Mouse (Mus musculus) liver, postnatal 0 days (tissue): Measurements from ENCODE around the gene Hps4. TPM values are rescaled to one million over a fixed set of nuclear protein-coding genes. Genes with fewer than 3 reads are reported as not detected.

ENCODE experiments used
- ATAC-seq: fragments of 200-750 bp; cut with Nextera tagmentation; 2 replicates; pipeline ENCODE4 v1.8.0; 2017; ENCODE audit warnings: mild to moderate bottlenecking, moderate library complexity
- DNase-seq: peaks from one replicate; pipeline ENCODE4 v3.0.0-alpha.2; 2016
- H3K27ac ChIP-seq: fragments of 300-500 bp; sonication (generic); 2 replicates; pipeline ENCODE4 v1.5.1; 2014; ENCODE audit warnings: antibody characterized with exemption, moderate library complexity, mild to moderate bottlenecking, low read depth
- H3K27me3 ChIP-seq: fragments of 300-500 bp; sonication (generic); 2 replicates; pipeline ENCODE4 v1.6.1; 2014; ENCODE audit warnings: low read length, control low read depth, mixed read lengths; ENCODE audit not compliant: insufficient read depth
- H3K36me3 ChIP-seq: fragments of 300-500 bp; sonication (generic); replicated peaks from 2 replicates; pipeline ENCODE4 v1.6.1; 2014; ENCODE audit warnings: mild to moderate bottlenecking, control low read depth, low read length, moderate library complexity, mixed read lengths; ENCODE audit not compliant: insufficient read depth
- H3K4me1 ChIP-seq: fragments of 300-500 bp; sonication (generic); 2 replicates; pipeline ENCODE4 v1.6.1; 2014; ENCODE audit warnings: antibody characterized with exemption, mild to moderate bottlenecking, control low read depth; ENCODE audit not compliant: insufficient read depth
- H3K4me2 ChIP-seq: fragments of 300-500 bp; sonication (generic); 2 replicates; pipeline ENCODE4 v1.6.1; 2014; ENCODE audit warnings: low read depth, mild to moderate bottlenecking, low read length, moderate library complexity, mixed read lengths
- H3K4me3 ChIP-seq: fragments of 300-500 bp; sonication (generic); 2 replicates; pipeline ENCODE4 v1.5.1; 2014; ENCODE audit warnings: low read depth, low read length
- H3K9ac ChIP-seq: fragments of 300-500 bp; sonication (generic); replicated peaks from 2 replicates; pipeline ENCODE4 v1.6.1; 2014; ENCODE audit warnings: mild to moderate bottlenecking, moderate library complexity
- H3K9me3 ChIP-seq: fragments of 300-500 bp; sonication (generic); 2 replicates; pipeline ENCODE4 v1.6.1; 2016; ENCODE audit warnings: mild to moderate bottlenecking, control low read depth, low read length, mixed read lengths
- CTCF ChIP-seq: sonication (generic); IDR thresholded peaks from 2 replicates; pipeline ENCODE4 v1.5.1; 2016; ENCODE audit warnings: antibody characterized with exemption, low read depth
- EP300 ChIP-seq: IDR thresholded peaks from 2 replicates; pipeline ENCODE4 v1.6.1; 2016; ENCODE audit warnings: antibody characterized with exemption, low read depth, mild to moderate bottlenecking
- WGBS: fragments of 180-500 bp; shearing (Covaris S2); extraction: QIAGEN DNeasy Blood & Tissue Kit; methylation state at CpG from one replicate; pipeline ENCODE4 v1.1.7; 2014; ENCODE audit not compliant: insufficient replicate concordance; 5-methylcytosine and 5-hydroxymethylcytosine counted together
- polyA plus RNA-seq: library from polyadenylated mRNA; unstranded; fragments of >200 nt; fragmentation: Nextera tagmentation; extraction: Ambion mirVana; gene quantifications from 2 replicates; pipeline ENCODE4 v1.2.1, GENCODE M21; 2015

Gene Hps4
- polyA plus RNA-seq, 1 experiment from 2014 or later = 11.5 TPM

DNA sequence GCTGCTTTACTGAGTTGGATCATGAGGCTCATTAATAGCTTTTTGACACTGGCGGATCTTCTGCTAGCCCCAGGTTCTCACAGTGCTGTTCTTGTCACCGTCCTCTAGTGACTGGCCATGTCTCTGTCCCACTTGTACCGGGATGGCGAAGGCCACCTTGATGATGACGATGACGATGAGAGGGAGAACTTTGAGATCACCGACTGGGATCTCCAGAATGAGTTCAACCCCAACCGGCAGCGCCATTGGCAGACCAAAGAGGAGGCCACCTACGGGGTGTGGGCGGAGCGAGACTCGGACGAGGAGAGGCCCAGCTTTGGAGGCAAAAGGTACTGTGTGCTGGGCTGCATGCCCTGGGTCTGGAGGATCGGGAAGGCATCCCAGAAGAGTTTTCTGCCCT is 15.0 kb upstream of the Hps4 start:
- TF ChIP-seq EP300 (no peak), CTCF (no peak)
- no peak for DNase-seq
- WGBS = 92% methylated on average over 15 of the region's 15 CpGs
- Histone ChIP-seq H3K9ac (no peak overlapping the region), H3K4me2 (0 out of 2 replicates have a peak overlapping the region, but pooled peaks have one; percentile 80), H3K27me3 (no peaks in the 10 kb centered on the region), H3K36me3 (peaks cover 53% of the 10 kb centered on the region), H3K27ac (no peak overlapping the region), H3K9me3 (no peaks in the 10 kb centered on the region), H3K4me3 (no peak overlapping the region), H3K4me1 (peaks cover 23% of the 10 kb centered on the region)
- no peak for ATAC-seq

DNA sequence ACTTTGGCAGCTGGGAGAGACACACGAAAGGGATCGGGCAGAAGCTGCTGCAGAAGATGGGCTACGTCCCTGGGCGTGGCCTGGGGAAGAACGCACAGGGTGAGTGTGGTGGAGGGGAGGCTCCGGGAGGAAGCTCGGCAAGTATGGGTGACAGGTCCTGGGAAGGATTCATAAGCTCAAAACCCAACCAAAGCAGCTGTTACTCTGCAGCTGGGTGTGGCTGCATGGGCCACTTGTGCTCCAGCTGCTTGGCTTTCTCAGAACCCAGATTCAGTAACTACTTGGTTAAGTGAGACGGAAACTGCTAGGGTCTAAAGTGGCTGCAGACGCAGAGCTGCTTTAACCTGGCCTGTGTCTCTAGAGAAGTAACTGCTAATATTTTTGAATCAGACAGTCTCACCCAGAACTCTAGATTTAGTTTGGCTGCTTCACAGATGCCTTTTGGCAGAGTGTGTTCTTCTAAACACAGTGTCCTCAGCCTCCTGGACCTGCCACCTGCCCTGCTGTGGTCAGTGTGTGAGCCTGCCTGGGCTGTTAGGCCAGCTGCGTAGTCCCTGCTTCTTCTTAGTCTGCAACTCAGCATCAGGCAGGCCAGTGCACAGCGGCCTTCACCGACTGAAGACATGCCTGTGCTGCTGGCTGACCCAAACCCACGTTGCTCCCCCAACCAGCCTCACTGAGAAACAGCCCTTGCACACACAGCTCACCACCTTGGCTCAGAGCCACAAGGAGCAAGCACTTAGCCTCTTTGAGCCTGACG is 12.9 kb upstream of the Hps4 start:
- Histone ChIP-seq H3K27me3 (no peaks in the 10 kb centered on the region), H3K4me1 (peaks cover 14% of the 10 kb centered on the region), H3K9ac (no peak overlapping the region), H3K4me2 (no peak overlapping the region), H3K9me3 (no peaks in the 10 kb centered on the region), H3K27ac (no peak overlapping the region), H3K4me3 (no peak overlapping the region), H3K36me3 (peaks cover 71% of the 10 kb centered on the region)
- no peak for TF ChIP-seq CTCF
- TF ChIP-seq EP300 = no peak
- DNase-seq = no peak
- 85% methylated on average over 14 of the region's 14 CpGs for WGBS
- no peak for ATAC-seq

DNA sequence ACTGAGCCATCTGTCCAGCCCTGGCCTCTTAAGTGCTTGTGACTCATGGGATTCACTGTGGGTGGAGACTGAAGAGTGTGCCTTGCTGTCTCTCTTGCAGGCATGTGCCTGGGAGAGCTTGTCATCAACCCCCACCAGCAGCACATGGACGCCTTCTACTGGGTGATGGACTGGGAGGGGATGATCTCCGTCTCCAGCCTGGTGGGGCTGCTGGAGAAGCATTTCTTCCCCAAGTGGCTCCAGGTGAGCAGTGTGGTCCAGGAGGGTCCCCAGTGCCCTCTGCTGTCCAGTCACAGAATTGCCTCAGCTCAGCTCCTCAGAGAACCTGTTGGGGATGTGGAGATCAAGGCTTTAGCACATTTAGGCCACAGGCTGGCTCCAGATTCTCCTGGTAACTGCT is 7.4 kb upstream of the Hps4 start:
- H3K27ac ChIP-seq = no peak overlapping the region
- H3K36me3 ChIP-seq = peaks cover 82% of the 10 kb centered on the region
- 15% methylated on average over 2 of the region's 2 CpGs for WGBS
- H3K9ac ChIP-seq = no peak overlapping the region
- ATAC-seq = peak; percentile 55
- TF ChIP-seq EP300 = no peak
- TF ChIP-seq CTCF = peak; percentile 79
- H3K9me3 ChIP-seq = no peaks in the 10 kb centered on the region
- H3K27me3 ChIP-seq = no peaks in the 10 kb centered on the region
- H3K4me1 ChIP-seq = no peaks in the 10 kb centered on the region
- no peak overlapping the region for H3K4me3 ChIP-seq
- no peak overlapping the region for H3K4me2 ChIP-seq
- peak; percentile 59 for DNase-seq

DNA sequence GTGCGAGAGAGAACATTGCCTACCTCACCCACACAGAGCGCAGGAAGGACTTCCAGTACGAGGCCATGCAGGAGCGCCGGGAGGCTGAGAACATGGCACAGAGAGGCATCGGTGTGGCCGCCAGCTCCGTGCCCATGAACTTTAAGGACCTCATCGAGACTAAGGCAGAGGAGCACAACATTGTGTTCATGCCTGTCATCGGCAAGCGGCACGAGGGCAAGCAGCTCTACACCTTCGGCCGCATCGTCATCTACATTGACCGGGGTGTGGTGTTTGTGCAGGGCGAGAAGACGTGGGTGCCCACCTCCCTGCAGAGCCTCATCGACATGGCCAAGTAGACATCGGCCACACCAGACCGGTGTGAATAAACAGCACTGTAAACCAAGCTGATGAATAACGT is 5.9 kb upstream of the Hps4 start:
- DNase-seq (no peak), ATAC-seq (no peak)
- peaks cover 2% of the 10 kb centered on the region for H3K4me1 ChIP-seq
- no peak overlapping the region for H3K27ac ChIP-seq
- H3K9me3 ChIP-seq = no peaks in the 10 kb centered on the region
- H3K36me3 ChIP-seq = peaks cover 66% of the 10 kb centered on the region
- 93% methylated on average over 22 of the region's 22 CpGs for WGBS
- no peak overlapping the region for H3K4me2 ChIP-seq
- H3K4me3 ChIP-seq = no peak overlapping the region
- no peak overlapping the region for H3K9ac ChIP-seq
- H3K27me3 ChIP-seq = no peaks in the 10 kb centered on the region
- TF ChIP-seq EP300 = no peak
- no peak for TF ChIP-seq CTCF

DNA sequence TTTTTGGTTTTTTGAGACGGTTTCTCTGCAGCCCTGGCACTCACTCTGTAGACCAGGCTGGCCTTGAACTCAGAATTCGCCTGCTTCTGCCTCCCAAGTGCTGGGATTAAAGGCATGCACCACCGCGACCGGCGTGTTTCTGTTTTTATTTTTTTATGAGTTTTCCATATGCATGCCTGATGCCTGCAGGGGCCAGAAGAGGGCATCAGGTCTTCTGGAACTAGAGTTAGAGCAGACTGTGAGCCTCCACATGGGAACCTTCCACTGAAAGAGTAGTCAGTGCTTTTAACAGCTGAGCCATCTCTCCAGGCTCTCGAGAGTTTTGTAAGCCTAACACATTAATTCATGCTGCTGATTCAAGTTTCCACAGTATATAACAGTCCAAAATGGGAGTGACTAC is 3.7 kb upstream of the Hps4 start:
- Histone ChIP-seq H3K4me1 (peaks cover 12% of the 10 kb centered on the region), H3K9ac (no peak overlapping the region), H3K36me3 (peaks cover 47% of the 10 kb centered on the region), H3K4me3 (no peak overlapping the region), H3K27me3 (no peaks in the 10 kb centered on the region), H3K9me3 (no peaks in the 10 kb centered on the region), H3K4me2 (no peak overlapping the region), H3K27ac (no peak overlapping the region)
- TF ChIP-seq EP300 = no peak
- 0 out of 2 replicates have a peak, but pooled peaks have one; percentile 11 for TF ChIP-seq CTCF
- DNase-seq (no peak), ATAC-seq (no peak)
- 70% methylated on average over 7 of the region's 7 CpGs for WGBS

DNA sequence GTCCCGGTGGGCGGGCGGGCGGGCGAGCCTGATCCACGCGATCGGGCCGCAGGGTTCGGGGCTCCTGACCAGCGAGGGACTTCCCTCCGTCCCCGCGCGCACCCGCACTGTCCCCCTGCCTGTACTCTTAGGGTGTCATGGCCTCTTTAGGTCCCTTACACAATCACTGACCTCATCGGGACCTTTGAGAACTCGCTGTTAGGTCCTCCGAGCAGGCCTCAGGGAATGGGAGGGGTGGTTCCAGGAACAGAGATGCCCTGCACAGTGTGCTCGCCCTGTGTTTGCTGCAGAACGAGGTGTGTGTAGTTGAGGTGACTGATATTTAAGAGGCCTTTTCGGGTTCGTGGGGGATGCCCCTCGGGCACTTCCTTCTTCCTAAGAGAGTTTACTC is 317 bp downstream of the Hps4 start:
- 0% methylated on average over 17 of the region's 24 CpGs for WGBS
- Histone ChIP-seq H3K9ac (peak overlapping the region; percentile 82), H3K4me3 (peak overlapping the region; percentile 94), H3K9me3 (no peaks in the 10 kb centered on the region), H3K4me2 (peak overlapping the region; percentile 85), H3K4me1 (peaks cover 20% of the 10 kb centered on the region), H3K27me3 (no peaks in the 10 kb centered on the region), H3K27ac (peak overlapping the region; percentile 90), H3K36me3 (peaks cover 17% of the 10 kb centered on the region)
- DNase-seq (no peak), ATAC-seq (peak; percentile 83)
- TF ChIP-seq EP300 (no peak), CTCF (no peak)
